Mouse (Mus musculus) lung, adult 18-20 months (tissue): Measurements from ENCODE around the gene Rab22a.
"Not testable (repeated sequence)": the region's sequence is repeated elsewhere in the genome, so short reads cannot be mapped to it uniquely, and the experiment has no call there.

Experiments used
- DNase-seq, 2 experiments: peaks; one replicate each; pipeline ENCODE4 v3.0.0; 2022; ENCODE audit warnings: mixed read lengths in 2 of 2

The Rab22a gene

GRCm38 (mm10) chr2:173672328-173672896 is 12.9 kb downstream of the Rab22a start:
- DNase-seq: no peak

DNA sequence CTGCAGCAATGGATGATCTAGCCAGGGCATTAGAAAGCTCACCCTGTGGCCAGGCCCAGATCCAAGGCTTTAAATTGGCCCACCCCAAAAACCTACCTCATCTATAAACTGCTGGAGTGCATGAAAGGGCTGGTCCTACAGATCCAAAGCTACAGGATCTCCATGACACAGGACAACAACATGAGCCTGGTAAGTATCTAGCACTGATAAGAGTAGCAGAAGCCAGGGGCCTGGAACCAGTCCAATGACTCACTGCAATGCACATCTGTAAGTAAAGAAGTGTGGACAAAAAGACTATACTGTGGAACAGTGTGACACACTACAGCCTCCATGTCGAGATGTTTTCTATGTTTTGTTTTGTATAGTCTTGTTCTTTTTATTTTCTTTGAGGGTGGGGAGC is 13.9 kb downstream of the Rab22a start:
- no peak for DNase-seq

GRCm38 (mm10) chr2:173678593-173678992 is 19.0 kb downstream of the Rab22a start:
- no peak for DNase-seq

GRCm38 (mm10) chr2:173679217-173679616 is 19.7 kb downstream of the Rab22a start:
- no peak for DNase-seq

DNA sequence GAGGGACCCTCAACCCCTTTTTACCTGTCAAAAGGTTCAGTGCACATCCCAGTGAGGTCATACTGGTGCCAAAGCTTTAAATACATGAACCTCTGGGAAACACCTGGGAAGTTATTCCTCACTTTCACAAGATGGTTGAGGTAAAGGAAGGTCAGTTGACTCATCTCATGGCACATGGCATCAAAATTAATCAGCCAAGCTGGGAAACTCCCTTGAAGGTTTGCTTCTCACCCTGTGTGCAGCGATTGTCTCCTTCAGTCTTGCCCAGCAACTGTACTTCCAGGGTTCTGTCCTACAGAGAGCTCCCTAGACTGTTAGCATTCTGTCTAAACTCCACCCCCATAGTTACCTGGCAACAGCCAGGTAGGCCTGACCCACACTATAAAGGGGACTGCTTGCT is 20.6 kb downstream of the Rab22a start:
- no peak for DNase-seq

- peak in 1 of 2 experiments; percentile 21 for DNase-seq
Observed at GRCm38 (mm10) chr2:173682773-173683172, 23.2 kb downstream of the Rab22a start.

- peak in 1 of 2 experiments; percentile 11 for DNase-seq
Observed at GRCm38 (mm10) chr2:173685781-173686361, 26.3 kb downstream of the Rab22a start.

GRCm38 (mm10) chr2:173687363-173687762 is 27.8 kb downstream of the Rab22a start:
- no peak for DNase-seq

- DNase-seq: no peak
Observed at GRCm38 (mm10) chr2:173689835-173690234, 30.3 kb downstream of the Rab22a start.

DNA sequence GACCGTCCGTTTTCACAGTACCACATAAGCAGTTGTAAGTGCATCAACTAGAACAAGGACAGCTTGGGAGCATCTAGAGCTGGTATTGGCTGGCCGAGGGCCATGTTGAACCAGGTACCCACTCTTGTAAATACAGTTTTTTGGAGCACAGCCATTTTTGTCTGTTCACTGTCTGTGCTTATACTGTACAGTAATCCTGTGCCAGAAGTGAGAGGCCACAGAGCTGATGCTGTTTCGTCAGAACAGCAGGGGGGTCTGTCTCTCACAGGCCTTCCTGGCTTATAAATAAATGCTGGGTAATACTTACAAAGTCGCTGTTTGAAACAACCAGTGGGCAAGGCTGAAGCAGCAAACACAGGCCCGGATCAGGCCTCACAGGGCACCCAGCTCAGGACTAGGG is 32.2 kb downstream of the Rab22a start:
- no peak for DNase-seq

DNA sequence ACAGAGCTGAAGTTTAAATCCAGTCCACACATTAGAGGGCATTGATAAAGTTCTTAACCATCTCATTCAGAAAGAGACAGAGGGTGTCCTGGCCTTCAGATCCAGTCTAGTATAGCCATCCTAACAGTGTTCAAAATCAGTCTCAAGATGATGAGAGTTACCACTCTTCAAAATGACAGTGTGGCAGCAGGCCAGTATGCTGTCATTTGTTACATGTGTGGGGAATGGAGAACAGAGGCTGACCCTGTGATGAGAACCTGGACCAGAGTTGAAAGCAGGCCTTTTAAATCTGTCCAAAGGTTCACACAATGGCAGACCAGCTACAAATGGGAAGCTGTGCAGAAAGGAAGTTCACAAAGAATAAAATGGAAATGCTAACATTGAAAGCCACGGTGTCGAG is 33.1 kb downstream of the Rab22a start:
- no peak for DNase-seq

- no peak for DNase-seq
Observed at GRCm38 (mm10) chr2:173698850-173699249, 39.3 kb downstream of the Rab22a start.

GRCm38 (mm10) chr2:173702096-173702866 is 42.7 kb downstream of the Rab22a start:
- no peak for DNase-seq

DNA sequence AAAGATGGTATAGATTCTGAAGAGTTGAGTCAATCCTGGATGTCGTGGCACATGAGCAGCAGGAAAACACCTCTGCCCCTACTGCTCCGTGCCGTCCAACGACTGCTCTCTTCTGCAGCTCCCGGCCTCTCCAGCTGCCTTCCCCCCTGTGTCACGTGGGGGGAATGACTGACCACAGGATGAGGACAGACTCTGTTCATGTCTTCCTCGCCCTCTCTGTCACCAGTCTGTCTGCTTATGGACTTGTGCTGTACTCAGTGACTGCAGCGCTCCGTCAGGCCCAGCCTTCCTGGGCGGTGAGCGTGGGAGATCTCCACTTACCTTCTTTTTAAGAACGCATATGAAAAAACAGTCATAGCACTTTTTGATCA is 43.3 kb downstream of the Rab22a start:
- DNase-seq: no peak

DNA sequence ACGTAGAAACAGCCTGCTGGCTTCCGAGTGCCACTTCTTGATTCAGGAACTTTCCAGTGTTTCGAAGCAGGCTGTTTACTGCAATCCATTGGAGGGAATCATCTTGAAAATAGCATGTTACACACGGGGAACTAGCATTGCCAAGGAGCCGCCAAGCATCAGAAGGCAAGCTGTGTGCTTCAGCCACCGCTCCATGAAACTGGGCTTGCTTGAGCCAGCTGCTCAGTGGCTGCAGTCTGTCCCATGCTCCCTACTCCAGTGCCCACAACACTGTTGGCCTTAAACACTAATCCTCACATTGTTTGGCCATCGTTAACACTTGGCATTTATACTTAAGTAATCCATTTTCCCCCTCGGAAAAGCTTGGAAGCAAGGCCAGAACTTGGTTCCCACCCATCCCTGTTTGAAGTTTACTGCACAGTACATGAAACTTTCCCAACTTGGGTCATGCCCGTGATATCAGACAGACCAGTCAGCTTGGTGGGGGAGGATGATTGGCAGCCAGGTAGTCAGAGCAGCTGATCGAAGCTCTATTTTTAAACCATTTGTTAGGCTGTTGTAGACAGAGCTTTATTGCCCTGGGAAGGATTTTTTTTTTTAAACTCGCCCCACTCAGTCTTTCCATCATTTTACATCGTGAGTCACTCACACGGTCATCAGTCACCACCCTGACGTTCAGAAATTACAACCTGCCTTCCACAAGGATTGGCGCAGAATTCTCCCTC is 46.4 kb downstream of the Rab22a start:
- no peak for DNase-seq

GRCm38 (mm10) chr2:173707626-173708025 is 48.1 kb downstream of the Rab22a start:
- DNase-seq: not testable (repeated sequence)

GRCm38 (mm10) chr2:173710193-173710592 is 50.6 kb downstream of the Rab22a start:
- DNase-seq: no peak

GRCm38 (mm10) chr2:173712656-173713055 is 53.1 kb downstream of the Rab22a start:
- DNase-seq: no peak

GRCm38 (mm10) chr2:173713241-173713640 is 53.7 kb downstream of the Rab22a start:
- DNase-seq: no peak

- DNase-seq: no peak
Observed at GRCm38 (mm10) chr2:173714620-173715218, 55.2 kb downstream of the Rab22a start.

GRCm38 (mm10) chr2:173716966-173717365 is 57.4 kb downstream of the Rab22a start:
- DNase-seq: no peak

DNA sequence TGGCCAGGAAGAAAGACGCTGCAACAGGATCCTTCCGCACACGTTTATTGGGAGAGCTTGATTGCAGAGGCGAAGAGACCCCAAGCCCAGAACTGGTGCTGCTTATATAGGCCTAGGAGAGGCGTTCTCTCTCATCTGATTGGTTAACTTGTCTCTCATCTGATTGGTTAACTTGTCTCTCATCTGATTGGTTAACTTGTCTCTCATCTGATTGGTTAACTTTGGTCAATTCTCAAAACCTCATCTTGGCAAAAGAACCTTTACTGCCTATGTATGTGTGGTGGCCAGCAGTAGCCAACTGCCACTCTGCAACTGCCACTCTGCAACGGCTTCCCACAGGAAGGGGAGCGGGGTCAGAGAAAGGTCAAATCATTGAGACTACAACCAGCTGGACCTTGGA is 59.6 kb downstream of the Rab22a start, which contains the start of gene 1700010B08Rik:
Gene 1700010B08Rik (plus strand): TSS at position 301 of the 400 bp plus-strand sequence.
- not testable (repeated sequence) for DNase-seq

DNA sequence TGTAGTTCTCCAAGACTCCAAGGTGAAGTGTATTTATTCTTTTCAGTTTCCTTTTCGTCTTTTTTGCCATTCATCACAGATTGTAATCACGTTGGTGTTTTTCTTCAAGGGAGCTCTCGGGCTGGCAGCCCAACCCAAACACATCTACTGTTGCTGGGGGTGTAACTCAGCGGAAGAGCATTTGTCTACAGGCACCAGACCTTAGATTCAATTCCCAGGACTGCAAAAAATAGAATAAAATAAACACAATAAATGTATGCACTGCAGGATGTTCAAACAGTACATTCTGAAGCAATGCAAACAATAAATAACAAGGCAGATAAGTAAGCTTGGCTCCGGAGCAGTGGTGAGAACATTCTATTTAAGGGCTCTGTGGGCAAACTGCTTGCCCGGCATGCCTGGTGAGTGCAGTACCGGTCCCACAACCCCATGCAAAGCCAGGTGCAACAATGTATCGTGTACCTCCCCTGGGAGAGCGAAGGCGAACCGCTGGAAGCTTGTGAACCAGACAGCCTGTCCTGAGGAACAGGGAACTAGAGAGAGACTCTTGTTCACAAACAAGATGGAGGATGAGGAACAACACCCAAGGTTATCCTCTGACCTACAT is 62.8 kb downstream of the Rab22a start:
- DNase-seq: no peak
